Mouse (Mus musculus): ENCODE data around the gene Lgr4. TPM values are rescaled to one million over a fixed set of nuclear protein-coding genes. Genes with fewer than 3 reads are reported as not detected.

Lgr4 gene
- polyA plus RNA-seq, 1 experiment from 2014 or later: 3.0 TPM

GRCm38 (mm10) chr2:109977322-109977721 lies 59.9 kb downstream of the Lgr4 start:
- Histone ChIP-seq H3K27ac (replicated peaks) (no peak overlapping the region), H3K9ac (no peak overlapping the region), H3K4me2 (no peak overlapping the region), H3K27me3 (no peaks in the 10 kb centered on the region), H3K9me3 (replicated peaks) (no peaks in the 10 kb centered on the region), H3K36me3 (replicated peaks) (no peaks in the 10 kb centered on the region), H3K4me3 (replicated peaks) (no peak overlapping the region), H3K4me1 (replicated peaks) (peaks cover 6% of the 10 kb centered on the region; the same call in 1 of the 2 replicates)
- WGBS (ENCODE audit: insufficient replicate concordance): 68% methylated on average over 6 of the region's 6 CpGs
- ATAC-seq (ENCODE audit: insufficient read depth): no peak

- Histone ChIP-seq H3K27ac (replicated peaks) (no peak overlapping the region), H3K4me1 (replicated peaks) (peaks cover 7% of the 10 kb centered on the region; the same call in 1 of the 2 replicates), H3K9me3 (replicated peaks) (no peaks in the 10 kb centered on the region), H3K36me3 (replicated peaks) (no peaks in the 10 kb centered on the region), H3K27me3 (no peaks in the 10 kb centered on the region), H3K9ac (no peak overlapping the region), H3K4me3 (replicated peaks) (no peak overlapping the region), H3K4me2 (no peak overlapping the region)
- ATAC-seq (ENCODE audit: insufficient read depth): no peak
Observed at GRCm38 (mm10) chr2:109979209-109979608, 61.8 kb downstream of the Lgr4 start.

- H3K4me1 ChIP-seq (replicated peaks): peaks cover 20% of the 10 kb centered on the region
- 72% methylated on average over 6 of the region's 6 CpGs for WGBS (ENCODE audit: insufficient replicate concordance)
Observed at GRCm38 (mm10) chr2:109983435-109983834, 66.0 kb downstream of the Lgr4 start.

GRCm38 (mm10) chr2:109984930-109985329 lies 67.5 kb downstream of the Lgr4 start:
- Histone ChIP-seq H3K9ac (no peak overlapping the region), H3K27ac (replicated peaks) (peak overlapping the region; percentile 29; the same call in 1 of the 2 replicates), H3K9me3 (replicated peaks) (no peaks in the 10 kb centered on the region), H3K27me3 (no peaks in the 10 kb centered on the region), H3K4me1 (replicated peaks) (peaks cover 20% of the 10 kb centered on the region), H3K4me2 (no peak overlapping the region), H3K36me3 (replicated peaks) (no peaks in the 10 kb centered on the region), H3K4me3 (replicated peaks) (no peak overlapping the region)
- 53% methylated on average over 1 of the region's 1 CpGs for WGBS (ENCODE audit: insufficient replicate concordance)
- ATAC-seq (ENCODE audit: insufficient read depth): peak; percentile 74

More at GRCm38 (mm10) chr2:109983435-109983834, 66.0 kb downstream of the Lgr4 start:
- no peak for ATAC-seq (ENCODE audit: insufficient read depth)
- Histone ChIP-seq H3K4me3 (replicated peaks) (no peak overlapping the region), H3K9me3 (replicated peaks) (no peaks in the 10 kb centered on the region), H3K27me3 (no peaks in the 10 kb centered on the region), H3K27ac (replicated peaks) (no peak overlapping the region), H3K9ac (no peak overlapping the region), H3K4me2 (no peak overlapping the region), H3K36me3 (replicated peaks) (no peaks in the 10 kb centered on the region)

- H3K4me2 ChIP-seq: no peak overlapping the region
- ATAC-seq (ENCODE audit: insufficient read depth): no peak
- peak overlapping the region; percentile 29; the same call in 1 of the 2 replicates for H3K27ac ChIP-seq (replicated peaks)
- H3K9me3 ChIP-seq (replicated peaks): no peaks in the 10 kb centered on the region
- H3K27me3 ChIP-seq: no peaks in the 10 kb centered on the region
- H3K4me1 ChIP-seq (replicated peaks): peaks cover 20% of the 10 kb centered on the region
- H3K4me3 ChIP-seq (replicated peaks): no peak overlapping the region
- H3K9ac ChIP-seq: no peak overlapping the region
- WGBS (ENCODE audit: insufficient replicate concordance): 63% methylated on average over 9 of the region's 9 CpGs
- H3K36me3 ChIP-seq (replicated peaks): no peaks in the 10 kb centered on the region
Observed at GRCm38 (mm10) chr2:109985560-109985959, 68.1 kb downstream of the Lgr4 start.

GRCm38 (mm10) chr2:109986036-109986785 lies 68.8 kb downstream of the Lgr4 start:
- WGBS (ENCODE audit: insufficient replicate concordance): 68% methylated on average over 11 of the region's 11 CpGs
- Histone ChIP-seq H3K36me3 (replicated peaks) (no peaks in the 10 kb centered on the region), H3K9me3 (replicated peaks) (no peaks in the 10 kb centered on the region), H3K4me2 (no peak overlapping the region), H3K27me3 (no peaks in the 10 kb centered on the region), H3K27ac (replicated peaks) (no peak overlapping the region), H3K4me1 (replicated peaks) (peaks cover 23% of the 10 kb centered on the region), H3K9ac (no peak overlapping the region), H3K4me3 (replicated peaks) (no peak overlapping the region)
- ATAC-seq (ENCODE audit: insufficient read depth): no peak

GRCm38 (mm10) chr2:109987946-109988345 lies 70.5 kb downstream of the Lgr4 start:
- Histone ChIP-seq H3K36me3 (replicated peaks) (no peaks in the 10 kb centered on the region), H3K27me3 (no peaks in the 10 kb centered on the region), H3K4me2 (no peak overlapping the region), H3K9me3 (replicated peaks) (no peaks in the 10 kb centered on the region), H3K9ac (no peak overlapping the region), H3K4me1 (replicated peaks) (peaks cover 27% of the 10 kb centered on the region), H3K4me3 (replicated peaks) (no peak overlapping the region), H3K27ac (replicated peaks) (no peak overlapping the region)
- WGBS (ENCODE audit: insufficient replicate concordance): 82% methylated on average over 5 of the region's 5 CpGs
- ATAC-seq (ENCODE audit: insufficient read depth): no peak

GRCm38 (mm10) chr2:109989196-109989595 lies 71.7 kb downstream of the Lgr4 start:
- no peak for ATAC-seq (ENCODE audit: insufficient read depth)
- WGBS (ENCODE audit: insufficient replicate concordance): 30% methylated on average over 3 of the region's 3 CpGs
- peaks cover 38% of the 10 kb centered on the region for H3K4me1 ChIP-seq (replicated peaks)

GRCm38 (mm10) chr2:109989679-109990473 lies 72.4 kb downstream of the Lgr4 start:
- Histone ChIP-seq H3K36me3 (replicated peaks) (no peaks in the 10 kb centered on the region), H3K4me3 (replicated peaks) (no peak overlapping the region), H3K9ac (no peak overlapping the region), H3K27me3 (no peaks in the 10 kb centered on the region), H3K4me2 (no peak overlapping the region), H3K9me3 (replicated peaks) (no peaks in the 10 kb centered on the region), H3K27ac (replicated peaks) (no peak overlapping the region), H3K4me1 (replicated peaks) (peaks cover 43% of the 10 kb centered on the region)
- WGBS (ENCODE audit: insufficient replicate concordance): 71% methylated on average over 8 of the region's 8 CpGs
- no peak for ATAC-seq (ENCODE audit: insufficient read depth)

More at GRCm38 (mm10) chr2:109989196-109989595, 71.7 kb downstream of the Lgr4 start:
- H3K4me2 ChIP-seq: no peak overlapping the region
- H3K4me3 ChIP-seq (replicated peaks): no peak overlapping the region
- H3K36me3 ChIP-seq (replicated peaks): no peaks in the 10 kb centered on the region
- H3K9ac ChIP-seq: no peak overlapping the region
- no peaks in the 10 kb centered on the region for H3K27me3 ChIP-seq
- H3K27ac ChIP-seq (replicated peaks): no peak overlapping the region
- no peaks in the 10 kb centered on the region for H3K9me3 ChIP-seq (replicated peaks)

GRCm38 (mm10) chr2:109991754-109992153 lies 74.3 kb downstream of the Lgr4 start:
- ATAC-seq (ENCODE audit: insufficient read depth): no peak
- Histone ChIP-seq H3K27me3 (no peaks in the 10 kb centered on the region), H3K9ac (no peak overlapping the region), H3K4me3 (replicated peaks) (no peak overlapping the region), H3K9me3 (replicated peaks) (no peaks in the 10 kb centered on the region), H3K4me2 (no peak overlapping the region), H3K36me3 (replicated peaks) (no peaks in the 10 kb centered on the region), H3K27ac (replicated peaks) (no peak overlapping the region), H3K4me1 (replicated peaks) (peaks cover 48% of the 10 kb centered on the region)
- WGBS (ENCODE audit: insufficient replicate concordance): 81% methylated on average over 1 of the region's 1 CpGs

GRCm38 (mm10) chr2:109992448-109993073 lies 75.1 kb downstream of the Lgr4 start:
- H3K36me3 ChIP-seq (replicated peaks): no peaks in the 10 kb centered on the region
- ATAC-seq (ENCODE audit: insufficient read depth): no peak
- 37% methylated on average over 11 of the region's 11 CpGs for WGBS (ENCODE audit: insufficient replicate concordance)

More at GRCm38 (mm10) chr2:109992448-109993073, 75.1 kb downstream of the Lgr4 start:
- Histone ChIP-seq H3K27me3 (no peaks in the 10 kb centered on the region), H3K4me2 (no peak overlapping the region), H3K9me3 (replicated peaks) (no peaks in the 10 kb centered on the region), H3K4me1 (replicated peaks) (peaks cover 48% of the 10 kb centered on the region), H3K4me3 (replicated peaks) (no peak overlapping the region), H3K9ac (no peak overlapping the region), H3K27ac (replicated peaks) (no peak overlapping the region)
